Mouse (Mus musculus): ENCODE results near the gene Gm9999. TPM values are rescaled to one million over a fixed set of nuclear protein-coding genes. Genes with fewer than 3 reads are reported as not detected.

Gene Gm9999
- not detected in 2 replicates for polyA plus RNA-seq (2014; fragmentation: Nextera tagmentation; extraction: Ambion mirVana)

DNA sequence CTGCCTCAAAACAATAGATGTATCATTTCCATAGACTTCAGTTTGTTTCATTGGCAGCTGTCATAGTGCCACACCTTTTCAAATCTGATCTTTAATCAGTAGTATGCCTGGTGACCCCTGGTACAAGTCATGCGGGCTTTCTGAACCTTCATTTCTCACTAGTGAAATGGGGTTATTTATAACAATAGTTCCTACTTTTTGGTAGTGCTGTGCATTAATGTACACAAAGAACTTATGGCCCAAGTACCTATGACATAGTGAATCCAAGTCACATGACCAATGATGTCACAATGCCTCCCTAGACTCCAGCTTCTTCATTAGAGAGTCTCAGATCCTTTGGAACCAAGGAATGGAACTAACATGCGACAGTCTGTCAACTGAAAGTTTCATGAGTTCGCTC lies at the start of gene Gm9999:
Gm9999 (plus strand) TSS at position 301 of the 400 bp plus-strand sequence.
- Histone ChIP-seq H3K9ac (ENCODE audit: low read length) (no peak within 1 kb of the TSS), H3K36me3 (ENCODE audit: control insufficient read depth, insufficient read depth, low read length) (no peaks in the 10 kb centered on the region), H3K4me1 (ENCODE audit: control insufficient read depth, insufficient read depth, low read length) (no peaks in the 10 kb centered on the region), H3K4me2 (ENCODE audit: low read depth) (no peak within 1 kb of the TSS), H3K27me3 (ENCODE audit: control insufficient read depth, insufficient read depth, low read length) (no peaks in the 10 kb centered on the region), H3K4me3 (ENCODE audit: low read depth, low read length) (no peak within 1 kb of the TSS), H3K27ac (ENCODE audit: low read depth, low read length) (no peak within 1 kb of the TSS), H3K9me3 (ENCODE audit: control insufficient read depth, low read length) (no peaks in the 10 kb centered on the region)
- 93% methylated on average over 3 of the region's 3 CpGs for WGBS
- no peak for DNase-seq (ENCODE audit: low spot score)
- no peak for ATAC-seq (ENCODE audit: insufficient read depth, low FRiP score, low TSS enrichment)

DNA sequence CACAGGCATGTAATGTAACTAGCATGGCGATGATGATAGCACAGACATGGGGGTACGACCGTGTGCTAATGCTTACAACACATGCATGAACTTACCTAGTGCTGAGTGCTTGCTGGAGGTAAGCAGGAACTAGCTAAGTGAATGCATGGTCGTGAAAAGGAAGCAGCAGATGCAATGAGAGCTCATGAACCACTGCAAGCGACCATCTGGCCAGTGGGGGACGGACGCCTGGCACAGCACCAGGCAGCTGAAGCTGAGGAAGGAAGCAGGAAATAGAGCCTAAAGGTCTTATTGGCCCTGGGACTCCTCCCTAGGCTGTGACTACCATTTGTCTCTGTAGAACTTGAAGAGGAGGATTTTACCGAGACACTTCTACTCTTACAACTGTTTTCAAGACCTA lies 48.6 kb upstream of the Gm9999 start:
- Histone ChIP-seq H3K4me2 (ENCODE audit: low read depth) (no peak overlapping the region), H3K4me1 (ENCODE audit: control insufficient read depth, insufficient read depth, low read length) (no peaks in the 10 kb centered on the region), H3K9ac (ENCODE audit: low read length) (no peak overlapping the region), H3K36me3 (ENCODE audit: control insufficient read depth, insufficient read depth, low read length) (no peaks in the 10 kb centered on the region), H3K9me3 (ENCODE audit: control insufficient read depth, low read length) (no peaks in the 10 kb centered on the region), H3K4me3 (ENCODE audit: low read depth, low read length) (no peak overlapping the region), H3K27ac (ENCODE audit: low read depth, low read length) (no peak overlapping the region), H3K27me3 (ENCODE audit: control insufficient read depth, insufficient read depth, low read length) (no peaks in the 10 kb centered on the region)
- 73% methylated on average over 8 of the region's 8 CpGs for WGBS
- no peak for DNase-seq (ENCODE audit: low spot score)
- ATAC-seq (ENCODE audit: insufficient read depth, low FRiP score, low TSS enrichment) = no peak

DNA sequence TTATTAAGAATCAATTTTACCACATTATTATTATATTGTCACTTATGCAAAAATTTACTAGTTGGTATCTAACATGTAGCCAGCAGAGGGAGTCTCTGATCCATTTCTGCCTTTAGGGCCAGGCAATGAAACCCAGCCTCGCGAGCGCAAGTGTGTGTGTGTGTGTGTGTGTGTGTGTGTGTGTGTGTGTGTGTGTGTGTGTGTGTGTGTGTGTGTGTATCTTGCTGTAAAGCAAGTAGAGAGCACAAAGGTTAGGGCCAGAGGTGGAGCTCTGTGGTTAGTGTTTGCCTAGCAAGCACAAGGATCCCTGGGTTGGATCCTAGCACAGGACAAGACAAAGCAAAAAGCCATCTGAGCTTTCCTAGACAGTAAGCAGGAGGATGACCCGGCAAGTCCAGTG lies 47.5 kb upstream of the Gm9999 start:
- no peak overlapping the region for H3K4me3 ChIP-seq (ENCODE audit: low read depth, low read length)
- DNase-seq (ENCODE audit: low spot score) (no peak), ATAC-seq (ENCODE audit: insufficient read depth, low FRiP score, low TSS enrichment) (no peak)
- 0 out of 2 replicates have a peak, but pooled peaks cover 2% of the 10 kb centered on the region for H3K36me3 ChIP-seq (ENCODE audit: control insufficient read depth, insufficient read depth, low read length)
- no peak overlapping the region for H3K4me2 ChIP-seq (ENCODE audit: low read depth)
- H3K27ac ChIP-seq (ENCODE audit: low read depth, low read length) = no peak overlapping the region
- 84% methylated on average over 4 of the region's 4 CpGs for WGBS
- no peaks in the 10 kb centered on the region for H3K27me3 ChIP-seq (ENCODE audit: control insufficient read depth, insufficient read depth, low read length)
- no peaks in the 10 kb centered on the region for H3K9me3 ChIP-seq (ENCODE audit: control insufficient read depth, low read length)
- H3K4me1 ChIP-seq (ENCODE audit: control insufficient read depth, insufficient read depth, low read length) = no peaks in the 10 kb centered on the region
- H3K9ac ChIP-seq (ENCODE audit: low read length) = no peak overlapping the region

DNA sequence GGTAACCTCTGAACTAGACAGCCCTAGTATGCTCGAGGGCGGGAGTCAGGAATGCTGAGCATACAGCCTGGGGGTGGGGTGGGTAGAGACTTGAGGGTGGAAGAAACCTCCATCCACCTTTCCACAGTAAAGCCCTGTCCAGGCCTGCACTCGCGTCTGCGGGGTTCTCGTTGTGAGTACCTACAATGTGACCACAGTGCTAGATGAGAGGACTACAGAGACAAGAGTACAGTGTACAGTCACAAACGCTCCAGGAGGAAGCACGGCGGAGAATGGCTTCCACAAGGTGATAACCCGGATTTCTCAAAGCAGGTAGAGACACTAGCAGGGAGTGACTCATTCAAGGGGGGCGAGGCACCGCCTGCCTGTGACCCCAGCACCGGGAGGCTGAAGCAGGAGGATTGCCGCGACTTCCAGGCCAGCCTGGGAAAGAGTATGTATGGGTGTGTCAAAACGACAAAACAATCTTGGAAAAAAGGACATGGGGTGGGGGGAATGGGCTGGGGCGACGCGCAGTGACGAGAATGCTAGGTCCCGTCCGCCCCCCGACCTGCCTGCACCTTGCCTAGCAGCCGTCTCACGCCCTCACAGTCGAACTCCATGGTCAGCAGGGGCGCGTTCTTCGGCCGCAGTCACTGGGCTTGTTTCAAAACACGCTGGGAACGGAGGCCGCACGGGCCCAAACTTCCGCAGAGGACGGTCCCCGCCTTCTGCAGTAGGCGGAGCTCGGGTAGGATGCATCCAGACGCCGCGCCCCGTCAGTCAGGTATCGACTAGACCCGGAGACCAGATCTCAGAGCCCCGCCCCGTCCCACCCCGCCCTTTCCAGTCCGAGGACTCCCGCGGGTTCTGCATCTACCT lies 25.3 kb upstream of the Gm9999 start, which contains the start of gene Uevld:
Uevld (minus strand) TSS at position 697 of the 861 bp plus-strand sequence.
- Histone ChIP-seq H3K4me2 (ENCODE audit: low read depth) (peak within 1 kb of the TSS; percentile 80), H3K27ac (ENCODE audit: low read depth, low read length) (no peak within 1 kb of the TSS), H3K36me3 (ENCODE audit: control insufficient read depth, insufficient read depth, low read length) (no peaks in the 10 kb centered on the region; the same call in 1 of the 2 replicates), H3K4me1 (ENCODE audit: control insufficient read depth, insufficient read depth, low read length) (peaks cover 6% of the 10 kb centered on the region; the same call in 1 of the 2 replicates), H3K9me3 (ENCODE audit: control insufficient read depth, low read length) (no peaks in the 10 kb centered on the region), H3K27me3 (ENCODE audit: control insufficient read depth, insufficient read depth, low read length) (no peaks in the 10 kb centered on the region), H3K9ac (ENCODE audit: low read length) (peak within 1 kb of the TSS; percentile 77), H3K4me3 (ENCODE audit: low read depth, low read length) (peak within 1 kb of the TSS; percentile 74)
- peak; percentile 92 for ATAC-seq (ENCODE audit: insufficient read depth, low FRiP score, low TSS enrichment)
- peak; percentile 94 for DNase-seq (ENCODE audit: low spot score)
- under 1% methylated on average over 50 of the region's 51 CpGs for WGBS

DNA sequence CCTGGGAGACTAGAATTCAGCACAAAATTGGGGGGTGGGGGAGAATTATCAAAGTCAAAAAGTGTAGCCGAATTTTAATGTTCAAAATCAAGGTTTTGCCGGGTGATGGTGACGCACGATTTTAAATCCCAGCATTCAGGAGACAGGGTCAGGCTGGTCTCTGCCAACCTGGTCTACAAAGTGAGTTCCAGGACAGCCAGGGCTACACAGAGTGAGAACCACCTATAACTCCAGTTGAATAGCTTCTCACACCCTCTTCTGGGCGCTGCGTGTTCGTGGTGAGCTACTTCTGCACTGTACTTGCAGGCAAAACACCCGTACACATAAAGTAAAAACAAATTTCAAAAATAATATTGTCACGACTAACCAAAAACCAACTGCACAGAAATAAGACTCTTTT lies 24.5 kb upstream of the Gm9999 start:
- ATAC-seq (ENCODE audit: insufficient read depth, low FRiP score, low TSS enrichment) = no peak
- Histone ChIP-seq H3K9ac (ENCODE audit: low read length) (peak overlapping the region; percentile 20), H3K4me1 (ENCODE audit: control insufficient read depth, insufficient read depth, low read length) (peaks cover 6% of the 10 kb centered on the region; the same call in 1 of the 2 replicates), H3K36me3 (ENCODE audit: control insufficient read depth, insufficient read depth, low read length) (no peaks in the 10 kb centered on the region; the same call in 1 of the 2 replicates), H3K4me2 (ENCODE audit: low read depth) (peak overlapping the region; percentile 80), H3K9me3 (ENCODE audit: control insufficient read depth, low read length) (no peaks in the 10 kb centered on the region), H3K4me3 (ENCODE audit: low read depth, low read length) (peak overlapping the region; percentile 74), H3K27ac (ENCODE audit: low read depth, low read length) (no peak overlapping the region), H3K27me3 (ENCODE audit: control insufficient read depth, insufficient read depth, low read length) (no peaks in the 10 kb centered on the region)
- DNase-seq (ENCODE audit: low spot score) = no peak
- WGBS = 22% methylated on average over 9 of the region's 9 CpGs

DNA sequence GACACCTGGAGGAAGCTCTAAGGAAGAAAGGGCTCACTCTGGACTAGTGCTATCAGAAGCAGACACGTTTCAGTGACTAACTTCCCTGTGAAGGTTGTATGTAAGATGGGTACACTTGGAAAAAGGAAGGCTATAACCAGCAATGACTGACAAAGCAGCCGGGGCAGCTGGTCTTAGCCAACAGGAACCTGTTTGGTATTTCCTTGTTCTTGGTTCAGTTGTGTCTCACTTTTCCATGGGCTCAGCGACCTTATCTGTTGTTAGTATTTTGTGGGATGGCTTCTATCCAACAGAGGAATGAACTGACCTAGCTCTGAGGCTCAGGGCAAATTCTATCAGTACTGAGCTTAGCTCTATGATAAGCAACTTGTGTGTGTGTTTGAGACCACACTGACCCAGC lies 22.4 kb upstream of the Gm9999 start:
- no peaks in the 10 kb centered on the region for H3K36me3 ChIP-seq (ENCODE audit: control insufficient read depth, insufficient read depth, low read length)
- H3K9ac ChIP-seq (ENCODE audit: low read length) = no peak overlapping the region
- no peak overlapping the region for H3K27ac ChIP-seq (ENCODE audit: low read depth, low read length)
- DNase-seq (ENCODE audit: low spot score) (no peak), ATAC-seq (ENCODE audit: insufficient read depth, low FRiP score, low TSS enrichment) (no peak)
- no peak overlapping the region for H3K4me3 ChIP-seq (ENCODE audit: low read depth, low read length)
- H3K4me2 ChIP-seq (ENCODE audit: low read depth) = no peak overlapping the region
- WGBS = 73% methylated on average over 3 of the region's 3 CpGs
- no peaks in the 10 kb centered on the region for H3K9me3 ChIP-seq (ENCODE audit: control insufficient read depth, low read length)
- peaks cover 6% of the 10 kb centered on the region; the same call in 1 of the 2 replicates for H3K4me1 ChIP-seq (ENCODE audit: control insufficient read depth, insufficient read depth, low read length)
- H3K27me3 ChIP-seq (ENCODE audit: control insufficient read depth, insufficient read depth, low read length) = no peaks in the 10 kb centered on the region

DNA sequence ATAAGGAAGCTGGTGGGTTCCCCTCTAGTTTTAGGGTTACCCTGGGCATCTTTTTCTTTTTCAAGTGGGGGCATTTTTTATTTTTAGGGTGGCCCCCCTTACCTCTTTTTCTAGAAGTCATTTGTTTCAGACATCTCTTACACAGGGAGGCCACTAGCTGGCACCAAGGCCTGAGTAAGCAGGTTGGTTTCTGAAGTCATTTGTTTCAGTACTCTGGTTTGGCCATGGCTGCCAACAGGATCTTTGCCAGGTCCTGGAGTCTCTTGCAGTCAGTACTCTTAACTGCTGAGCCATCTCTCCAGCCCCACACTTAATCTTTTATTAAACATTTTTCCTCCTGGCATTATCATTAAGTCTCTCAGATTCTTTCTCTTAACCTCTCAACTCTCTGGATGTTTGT lies 21.2 kb upstream of the Gm9999 start:
- ATAC-seq (ENCODE audit: insufficient read depth, low FRiP score, low TSS enrichment) = no peak
- H3K36me3 ChIP-seq (ENCODE audit: control insufficient read depth, insufficient read depth, low read length) = no peaks in the 10 kb centered on the region
- H3K4me2 ChIP-seq (ENCODE audit: low read depth) = no peak overlapping the region
- no peak overlapping the region for H3K9ac ChIP-seq (ENCODE audit: low read length)
- no peaks in the 10 kb centered on the region for H3K9me3 ChIP-seq (ENCODE audit: control insufficient read depth, low read length)
- peaks cover 6% of the 10 kb centered on the region; the same call in 1 of the 2 replicates for H3K4me1 ChIP-seq (ENCODE audit: control insufficient read depth, insufficient read depth, low read length)
- no peak overlapping the region for H3K4me3 ChIP-seq (ENCODE audit: low read depth, low read length)
- DNase-seq (ENCODE audit: low spot score) = no peak
- no peak overlapping the region for H3K27ac ChIP-seq (ENCODE audit: low read depth, low read length)
- H3K27me3 ChIP-seq (ENCODE audit: control insufficient read depth, insufficient read depth, low read length) = no peaks in the 10 kb centered on the region

DNA sequence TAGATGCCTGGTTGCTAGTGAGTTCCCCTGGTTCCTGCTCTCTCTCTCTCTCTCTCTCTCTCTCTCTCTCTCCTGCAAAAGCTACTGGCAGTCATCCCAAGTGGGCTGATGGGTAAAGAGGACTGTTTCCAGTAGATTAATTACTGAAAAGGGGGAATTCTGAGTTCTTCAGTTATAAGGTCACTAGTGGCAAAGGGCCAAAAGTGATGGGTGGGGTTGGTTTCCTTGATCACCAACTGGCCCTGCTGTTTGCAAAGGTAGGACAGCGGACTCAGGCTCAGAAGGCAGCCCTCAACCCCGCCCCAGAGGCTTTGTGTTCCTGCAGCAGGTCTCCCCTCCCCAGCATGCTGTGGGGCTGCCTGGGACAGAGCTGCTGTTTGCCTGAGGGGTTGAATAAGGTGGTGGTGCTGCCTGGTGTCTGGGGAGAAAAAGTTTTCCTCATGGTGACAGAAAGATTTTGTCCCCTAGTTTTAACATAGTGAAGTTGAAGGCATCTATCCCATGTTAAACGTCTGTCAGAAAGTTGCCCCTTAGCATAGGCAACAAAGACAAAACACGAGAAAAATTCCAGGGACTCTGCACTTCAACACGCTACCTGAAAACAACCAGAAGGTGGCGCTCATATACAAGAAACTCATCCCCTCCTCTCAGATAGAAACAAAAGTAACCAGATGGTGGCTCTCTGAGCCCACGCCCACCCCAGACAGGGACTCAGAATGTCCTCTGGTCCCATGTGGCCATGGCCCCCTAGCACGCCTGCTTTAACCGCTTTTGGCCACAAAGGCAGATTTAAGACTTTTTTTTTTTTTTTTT lies 20.4 kb upstream of the Gm9999 start:
- H3K9ac ChIP-seq (ENCODE audit: low read length) = no peak overlapping the region
- no peak overlapping the region for H3K4me2 ChIP-seq (ENCODE audit: low read depth)
- 2% methylated on average over 9 of the region's 9 CpGs for WGBS
- H3K36me3 ChIP-seq (ENCODE audit: control insufficient read depth, insufficient read depth, low read length) = no peaks in the 10 kb centered on the region
- H3K4me3 ChIP-seq (ENCODE audit: low read depth, low read length) = no peak overlapping the region
- no peak overlapping the region for H3K27ac ChIP-seq (ENCODE audit: low read depth, low read length)
- H3K27me3 ChIP-seq (ENCODE audit: control insufficient read depth, insufficient read depth, low read length) = no peaks in the 10 kb centered on the region
- no peaks in the 10 kb centered on the region for H3K4me1 ChIP-seq (ENCODE audit: control insufficient read depth, insufficient read depth, low read length)
- peak; percentile 84 for DNase-seq (ENCODE audit: low spot score)
- peak; percentile 78 for ATAC-seq (ENCODE audit: insufficient read depth, low FRiP score, low TSS enrichment)
- no peaks in the 10 kb centered on the region for H3K9me3 ChIP-seq (ENCODE audit: control insufficient read depth, low read length)

Measured in neural tube, embryonic 11.5 days (tissue).